Mouse (Mus musculus): ENCODE results near the gene Zfp60.

DNA sequence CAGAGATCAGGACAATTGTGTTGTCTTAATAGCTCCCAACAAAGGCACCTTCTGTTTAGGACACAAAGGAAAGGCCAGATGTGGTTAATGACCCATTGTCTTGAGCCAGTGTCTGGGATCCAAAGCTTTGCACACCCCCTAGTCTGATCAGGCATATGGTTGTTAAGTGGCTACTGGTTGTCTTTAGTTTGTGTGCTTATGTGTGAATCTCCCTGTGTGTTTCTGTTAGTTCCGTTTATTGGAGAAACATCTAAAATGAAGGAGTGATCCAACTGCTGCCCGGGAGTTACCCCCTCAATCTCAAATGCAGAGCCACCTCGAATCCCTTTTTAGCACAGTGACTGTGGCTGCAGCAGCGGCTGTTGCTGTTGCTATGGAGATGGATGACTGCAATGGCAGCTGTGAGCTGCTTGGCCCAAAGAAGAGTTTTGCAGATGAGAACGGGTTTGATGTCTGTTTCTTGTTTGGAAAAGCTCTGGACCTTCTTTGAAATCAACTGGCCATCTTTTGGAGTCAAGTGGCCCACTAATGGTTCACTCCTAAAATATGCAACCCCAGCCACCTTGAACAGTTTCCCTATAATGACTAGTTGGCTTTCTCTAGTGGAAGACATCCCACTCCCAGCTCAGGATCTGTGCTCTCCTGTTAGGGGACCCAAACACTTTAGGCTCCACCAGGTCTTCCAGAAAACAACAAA, 25.3 kb downstream of the Zfp60 start:
- no peak for TF ChIP-seq CTCF (IDR thresholded peaks at IDR 0.05; ENCODE audit: control insufficient read depth, insufficient read depth, insufficient read length)
- no peak for TF ChIP-seq MYOD1 (IDR thresholded peaks at IDR 0.05; ENCODE audit: control insufficient read depth, insufficient read length, low read depth)
- TF ChIP-seq USF1 (IDR thresholded peaks at IDR 0.05; ENCODE audit: low read depth) = no peak
- no peak for TF ChIP-seq MAX (IDR thresholded peaks at IDR 0.05)
- no peak for TF ChIP-seq MYOG (IDR thresholded peaks at IDR 0.05; ENCODE audit: control insufficient read depth, extremely low read depth, insufficient read length)

Data from C2C12 (cell line).